Comparison of ENCODE assay signal across 32 mouse cellular contexts in the genomic region with DNA sequence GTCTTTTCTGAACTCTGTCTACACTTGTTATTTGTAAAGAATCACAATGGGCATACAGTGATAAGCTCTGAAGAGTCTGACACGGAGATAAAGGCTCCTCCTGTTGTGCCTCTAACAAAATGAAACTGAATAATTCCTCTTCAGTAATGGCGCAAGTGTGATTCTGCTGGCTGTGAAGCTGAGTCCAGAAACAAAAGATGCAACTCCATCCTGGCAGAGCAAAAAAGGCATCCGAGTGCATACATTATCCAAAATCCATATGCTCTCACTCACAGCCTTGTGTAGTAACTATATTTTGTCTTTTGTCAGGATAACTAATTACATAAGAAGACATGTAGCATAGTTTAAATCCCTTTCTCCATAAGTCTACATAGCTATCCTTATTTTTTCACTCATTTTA.
DNase-seq lines count a peak whose midpoint lies in the region; ATAC-seq and TF ChIP-seq lines count a peak whose summit lies in the region.
"Had no signal": no experiment of that assay in that cellular context is flagged by ENCODE, and none has a peak within 500 bp of the region (broad histone marks: within the 10 kb centered on the region; RNA-seq: fewer than 3 reads in every experiment).

No protein-coding gene starts in this region.

- ATAC-seq in forebrain, embryonic 15.5 days (replicated peaks) = no peak
- ATAC-seq in forebrain, embryonic 16.5 days = no peak
- no peak for ATAC-seq in midbrain, embryonic 14.5 days (ENCODE audit: low FRiP score, low TSS enrichment)
- ATAC-seq in midbrain, postnatal 0 days (ENCODE audit: low FRiP score) = no peak
- ATAC-seq: forebrain, embryonic 13.5 days; hindbrain, embryonic 16.5 days; intestine, embryonic 15.5 days had no signal

- no peak overlapping the region for H3K4me2 ChIP-seq in forebrain, embryonic 15.5 days (replicated peaks)
- H3K4me2 ChIP-seq in forebrain, embryonic 16.5 days (ENCODE audit: low read length) = no peak overlapping the region
- no peak overlapping the region for H3K4me2 ChIP-seq in midbrain, embryonic 14.5 days (ENCODE audit: low read length)
- H3K4me2 ChIP-seq in midbrain, postnatal 0 days (ENCODE audit: low read depth, low read length, poor library complexity, severe bottlenecking) = no peak overlapping the region
- H3K4me2 ChIP-seq: embryonic facial prominence, embryonic 13.5 days; forebrain, embryonic 13.5 days; heart, embryonic 12.5 days; heart, embryonic 15.5 days; hindbrain, embryonic 13.5 days; intestine, embryonic 15.5 days had no signal

- no peak overlapping the region for H3K9ac ChIP-seq in forebrain, embryonic 15.5 days (replicated peaks)
- H3K9ac ChIP-seq in forebrain, embryonic 16.5 days (replicated peaks; ENCODE audit: low read depth, low read length) = no peak overlapping the region
- H3K9ac ChIP-seq in midbrain, embryonic 14.5 days (replicated peaks; ENCODE audit: low read length) = no peak overlapping the region
- no peak overlapping the region for H3K9ac ChIP-seq in midbrain, postnatal 0 days (replicated peaks; ENCODE audit: low read length, poor library complexity, severe bottlenecking)
- H3K9ac ChIP-seq: embryonic facial prominence, embryonic 13.5 days; forebrain, embryonic 13.5 days; heart, embryonic 12.5 days; heart, embryonic 15.5 days; hindbrain, embryonic 13.5 days; intestine, embryonic 15.5 days had no signal

- no peaks in the 10 kb centered on the region for H3K27me3 ChIP-seq in forebrain, embryonic 15.5 days
- no peaks in the 10 kb centered on the region for H3K27me3 ChIP-seq in forebrain, embryonic 16.5 days (replicated peaks; ENCODE audit: control insufficient read depth, insufficient read depth, low read length)
- H3K27me3 ChIP-seq in midbrain, embryonic 14.5 days (ENCODE audit: control insufficient read depth, insufficient read depth, low read length) = no peaks in the 10 kb centered on the region
- no peaks in the 10 kb centered on the region for H3K27me3 ChIP-seq in midbrain, postnatal 0 days (ENCODE audit: insufficient read depth, low read length)
- H3K27me3 ChIP-seq: CH12.LX; embryonic facial prominence, embryonic 13.5 days; forebrain, embryonic 13.5 days; heart, embryonic 12.5 days; heart, embryonic 15.5 days; hindbrain, embryonic 13.5 days; intestine, embryonic 15.5 days had no signal

- no peak for TF ChIP-seq CTCF in midbrain, postnatal 0 days (IDR thresholded peaks at IDR 0.05)

- no peaks in the 10 kb centered on the region for H3K36me3 ChIP-seq in forebrain, embryonic 15.5 days
- H3K36me3 ChIP-seq in forebrain, embryonic 16.5 days (ENCODE audit: control insufficient read depth, insufficient read depth) = no peaks in the 10 kb centered on the region
- H3K36me3 ChIP-seq in midbrain, embryonic 14.5 days (ENCODE audit: control insufficient read depth, insufficient read depth, low read length) = no peaks in the 10 kb centered on the region
- H3K36me3 ChIP-seq in midbrain, postnatal 0 days (ENCODE audit: insufficient read depth, low read length) = no peaks in the 10 kb centered on the region
- H3K36me3 ChIP-seq: embryonic facial prominence, embryonic 10.5 days; embryonic facial prominence, embryonic 13.5 days; forebrain, embryonic 10.5 days; G1E; heart, embryonic 12.5 days; heart, embryonic 15.5 days; hindbrain, embryonic 10.5 days; hindbrain, embryonic 13.5 days; intestine, embryonic 15.5 days had no signal

- no peak overlapping the region for H3K4me3 ChIP-seq in forebrain, embryonic 15.5 days
- H3K4me3 ChIP-seq in forebrain, embryonic 16.5 days (replicated peaks; ENCODE audit: low read length) = no peak overlapping the region
- H3K4me3 ChIP-seq in midbrain, embryonic 14.5 days (replicated peaks; ENCODE audit: low read depth, low read length) = no peak overlapping the region
- H3K4me3 ChIP-seq in midbrain, postnatal 0 days (ENCODE audit: low read depth, low read length) = no peak overlapping the region
- H3K4me3 ChIP-seq: embryonic facial prominence, embryonic 10.5 days; embryonic facial prominence, embryonic 13.5 days; erythroblast, embryonic 14.5 days; forebrain, embryonic 10.5 days; forebrain, embryonic 13.5 days; gastrocnemius, adult 2 months; heart, embryonic 12.5 days; heart, embryonic 15.5 days; hindbrain, embryonic 10.5 days; hindbrain, embryonic 13.5 days; intestine, embryonic 15.5 days had no signal

- 26% methylated on average over 3 of the region's 3 CpGs for WGBS in forebrain, embryonic 15.5 days
- WGBS in forebrain, embryonic 16.5 days = 29% methylated on average over 3 of the region's 3 CpGs
- 16% methylated on average over 3 of the region's 3 CpGs for WGBS in midbrain, embryonic 14.5 days
- 31% methylated on average over 3 of the region's 3 CpGs for WGBS in midbrain, postnatal 0 days

- H3K27ac ChIP-seq in forebrain, embryonic 15.5 days (replicated peaks) = 0 out of 2 replicates have a peak overlapping the region, but pooled peaks have one; percentile 32
- no peak overlapping the region for H3K27ac ChIP-seq in forebrain, embryonic 16.5 days (ENCODE audit: low read length)
- no peak overlapping the region for H3K27ac ChIP-seq in midbrain, embryonic 14.5 days (replicated peaks; ENCODE audit: low read depth, low read length)
- H3K27ac ChIP-seq in midbrain, postnatal 0 days (ENCODE audit: low read depth, low read length) = no peak overlapping the region
- H3K27ac ChIP-seq: embryonic facial prominence, embryonic 10.5 days; embryonic facial prominence, embryonic 13.5 days; forebrain, embryonic 10.5 days; forebrain, embryonic 13.5 days; gastrocnemius, adult 2 months; heart, embryonic 15.5 days; hindbrain, embryonic 10.5 days; hindbrain, embryonic 13.5 days; intestine, embryonic 15.5 days had no signal

- no peaks in the 10 kb centered on the region for H3K9me3 ChIP-seq in forebrain, embryonic 15.5 days
- H3K9me3 ChIP-seq in forebrain, embryonic 16.5 days (ENCODE audit: control insufficient read depth, low read length) = no peaks in the 10 kb centered on the region
- H3K9me3 ChIP-seq in midbrain, embryonic 14.5 days (ENCODE audit: control insufficient read depth, low read length) = no peaks in the 10 kb centered on the region
- H3K9me3 ChIP-seq in midbrain, postnatal 0 days (ENCODE audit: low read length) = no peaks in the 10 kb centered on the region
- H3K9me3 ChIP-seq: embryonic facial prominence, embryonic 10.5 days; embryonic facial prominence, embryonic 13.5 days; forebrain, embryonic 10.5 days; forebrain, embryonic 13.5 days; G1E; heart, embryonic 12.5 days; heart, embryonic 15.5 days; hindbrain, embryonic 10.5 days; hindbrain, embryonic 13.5 days; intestine, embryonic 15.5 days had no signal

- H3K4me1 ChIP-seq in forebrain, embryonic 15.5 days = no peaks in the 10 kb centered on the region
- H3K4me1 ChIP-seq in forebrain, embryonic 16.5 days (replicated peaks; ENCODE audit: control insufficient read depth, insufficient read depth, low read length) = 0 out of 2 replicates have a peak, but pooled peaks cover 3% of the 10 kb centered on the region
- H3K4me1 ChIP-seq in midbrain, embryonic 14.5 days (ENCODE audit: control insufficient read depth, insufficient read depth, low read length) = no peaks in the 10 kb centered on the region
- no peaks in the 10 kb centered on the region for H3K4me1 ChIP-seq in midbrain, postnatal 0 days (ENCODE audit: insufficient read depth, low read length)
- H3K4me1 ChIP-seq: embryonic facial prominence, embryonic 10.5 days; embryonic facial prominence, embryonic 13.5 days; forebrain, embryonic 10.5 days; forebrain, embryonic 13.5 days; heart, embryonic 12.5 days; heart, embryonic 15.5 days; hindbrain, embryonic 13.5 days; intestine, embryonic 15.5 days had no signal

- peak; percentile 18 for DNase-seq in midbrain, embryonic 14.5 days
- no peak for DNase-seq in midbrain, postnatal 0 days (ENCODE audit: low spot score)
- DNase-seq in brain, adult 2 months (ENCODE audit: low read depth, low spot score) = peak; percentile 68
- no peak for DNase-seq in gastrocnemius, postnatal 10 days
- no peak for DNase-seq in urinary bladder, adult 2 months (ENCODE audit: low spot score)
- DNase-seq: adrenal gland, adult 2 months; adrenal gland, postnatal 14 days; B cell, adult 2 months; cerebellum, adult 18-20 months; cerebellum, adult 9-10 months; cerebellum, postnatal 14 days; embryo, embryonic 11 days; gastrocnemius, adult 2 months; gastrocnemius, postnatal 25 days; heart, adult 18-20 months; heart, postnatal 10 days; heart, postnatal 36 days had no signal

Comparison
In these comparisons a context has a peak if more than half of its experiments do, and no peak if none do; other contexts are left out.
1. DNase-seq: peak in midbrain, embryonic 14.5 days (single experiment) and brain, adult 2 months (single experiment); none in midbrain, postnatal 0 days (single experiment), gastrocnemius, postnatal 10 days (single experiment) and urinary bladder, adult 2 months (single experiment).